Mouse (Mus musculus) MEL (cell line): Measurements from ENCODE around the gene Chst1. TPM values are rescaled to one million over a fixed set of nuclear protein-coding genes. Genes with fewer than 3 reads are reported as not detected.

ENCODE experiments used
- DNase-seq: peaks from one replicate; pipeline ENCODE4 v3.0.0; 2011; ENCODE audit warnings: low read depth, low spot score
- H3K27ac ChIP-seq: 2 replicates; pipeline ENCODE4 v1.5.1; 2012; ENCODE audit warnings: low read depth, mild to moderate bottlenecking, control low read depth, low read length, moderate library complexity; ENCODE audit not compliant: control insufficient read depth
- H3K27me3 ChIP-seq, 2 experiments: fragments of 150-350 bp in 1 of 2; sonication (generic) in 1 of 2; 2 replicates each; pipeline ENCODE4 v1.6.1; 2012; ENCODE audit warnings: low read length in 2 of 2, mild to moderate bottlenecking in 2 of 2, improper control_type of control experiment in 1 of 2, moderate library complexity in 1 of 2; ENCODE audit not compliant: insufficient read depth in 2 of 2, control insufficient read depth in 1 of 2
- H3K36me3 ChIP-seq, 2 experiments: 2 replicates each; pipeline ENCODE4 v1.6.1; 2012 to 2014; ENCODE audit warnings: low read length in 2 of 2, improper control_type of control experiment in 1 of 2, inconsistent platforms in 1 of 2, mild to moderate bottlenecking in 1 of 2; ENCODE audit not compliant: insufficient read depth in 2 of 2, control insufficient read depth in 1 of 2
- H3K4me1 ChIP-seq, 2 experiments: fragments of 150-350 bp in 1 of 2; sonication (generic) in 1 of 2; 2 replicates each; pipeline ENCODE4 v1.6.1; 2012; ENCODE audit warnings: low read length in 2 of 2, improper control_type of control experiment in 1 of 2, mild to moderate bottlenecking in 1 of 2; ENCODE audit not compliant: insufficient read depth in 2 of 2, control insufficient read depth in 1 of 2
- H3K4me3 ChIP-seq, 2 experiments: fragments of 150-350 bp in 1 of 2; sonication (generic) in 1 of 2; 2 replicates each; pipeline ENCODE4 v1.5.1; 2012; ENCODE audit warnings: low read depth in 2 of 2, low read length in 2 of 2, mild to moderate bottlenecking in 2 of 2, moderate library complexity in 2 of 2, control low read depth in 1 of 2, improper control_type of control experiment in 1 of 2; ENCODE audit not compliant: control insufficient read depth in 1 of 2, insufficient read depth in 1 of 2
- H3K79me2 ChIP-seq: 2 replicates; pipeline ENCODE4 v1.6.1; 2012; ENCODE audit warnings: mild to moderate bottlenecking, low read length, moderate library complexity; ENCODE audit not compliant: control insufficient read depth, poor library complexity, insufficient read depth
- H3K9ac ChIP-seq: 2 replicates; pipeline ENCODE4 v1.6.1; 2012; ENCODE audit warnings: low read depth, mild to moderate bottlenecking, control low read depth, low read length, moderate library complexity; ENCODE audit not compliant: control insufficient read depth, poor library complexity, severe bottlenecking
- H3K9me3 ChIP-seq: fragments of 150-350 bp; sonication (generic); replicated peaks from 2 replicates; pipeline ENCODE4 v1.6.1; 2012; ENCODE audit warnings: mild to moderate bottlenecking, low read length, improper control_type of control experiment, moderate library complexity; ENCODE audit not compliant: insufficient read depth
- BHLHE40 ChIP-seq: IDR thresholded peaks from 2 replicates; pipeline ENCODE4 v1.6.1; 2012; ENCODE audit warnings: low read depth, mild to moderate bottlenecking, inconsistent platforms, low read length, improper control_type of control experiment, borderline replicate concordance
- CHD1 ChIP-seq: IDR thresholded peaks from 2 replicates; pipeline ENCODE4 v1.6.1; 2012; ENCODE audit warnings: low read depth, mild to moderate bottlenecking, inconsistent platforms, low read length, improper control_type of control experiment
- CTCF ChIP-seq, 3 experiments: IDR thresholded peaks in 2 of 3; conservative IDR thresholded peaks in 1 of 3; 2 replicates each; pipeline ENCODE4 v1.5.1; 2011 to 2012; ENCODE audit warnings: low read length in 3 of 3, low read depth in 2 of 3, mild to moderate bottlenecking in 2 of 3, improper control_type of control experiment in 1 of 3, inconsistent platforms in 1 of 3, mixed read lengths in 1 of 3, moderate library complexity in 1 of 3; ENCODE audit not compliant: control insufficient read depth in 1 of 3, insufficient read depth in 1 of 3, poor library complexity in 1 of 3, severe bottlenecking in 1 of 3
- E2F4 ChIP-seq: IDR thresholded peaks from 2 replicates; pipeline ENCODE4 v1.6.1; 2011; ENCODE audit warnings: low read depth, low read length, improper control_type of control experiment, borderline replicate concordance
- ELF1 ChIP-seq: IDR thresholded peaks from 2 replicates; pipeline ENCODE4 v1.6.1; 2014; ENCODE audit warnings: low read depth, mild to moderate bottlenecking, inconsistent platforms, low read length, improper control_type of control experiment, moderate library complexity
- EP300 ChIP-seq, 2 experiments: IDR thresholded peaks; 2 replicates each; pipeline ENCODE4 v1.6.1; 2011; ENCODE audit warnings: improper control_type of control experiment in 2 of 2, low read length in 2 of 2, low read depth in 1 of 2, mild to moderate bottlenecking in 1 of 2
- ETS1 ChIP-seq: IDR thresholded peaks from 2 replicates; pipeline ENCODE4 v1.6.1; 2012; ENCODE audit warnings: low read depth, mild to moderate bottlenecking, inconsistent platforms, low read length, improper control_type of control experiment, moderate library complexity
- GABPA ChIP-seq: IDR thresholded peaks from 2 replicates; pipeline ENCODE4 v1.6.1; 2012; ENCODE audit warnings: low read depth, mild to moderate bottlenecking, inconsistent platforms, low read length, improper control_type of control experiment, moderate library complexity
- GATA1 ChIP-seq: IDR thresholded peaks from 2 replicates; pipeline ENCODE4 v1.6.1; 2011; ENCODE audit warnings: low read depth, low read length, improper control_type of control experiment
- HCFC1 ChIP-seq: IDR thresholded peaks from 2 replicates; pipeline ENCODE4 v1.6.1; 2012; ENCODE audit warnings: low read depth, mild to moderate bottlenecking, inconsistent platforms, low read length, improper control_type of control experiment, moderate library complexity
- KAT2A ChIP-seq: conservative IDR thresholded peaks from 2 replicates; pipeline ENCODE4 v1.6.1; 2012; ENCODE audit warnings: low read depth, low read length, improper control_type of control experiment, inconsistent platforms
- MAX ChIP-seq: IDR thresholded peaks from 2 replicates; pipeline ENCODE4 v1.6.1; 2011; ENCODE audit warnings: low read length, improper control_type of control experiment
- MAZ ChIP-seq: IDR thresholded peaks from 2 replicates; pipeline ENCODE4 v1.6.1; 2012; ENCODE audit warnings: low read depth, mild to moderate bottlenecking, inconsistent platforms, low read length, improper control_type of control experiment
- MXI1 ChIP-seq: IDR thresholded peaks from 2 replicates; pipeline ENCODE4 v1.6.1; 2011; ENCODE audit warnings: mild to moderate bottlenecking, low read depth, low read length, improper control_type of control experiment
- MYB ChIP-seq: IDR thresholded peaks from 2 replicates; pipeline ENCODE4 v1.6.1; 2011; ENCODE audit warnings: mild to moderate bottlenecking, low read depth, low read length, improper control_type of control experiment
- NELFE ChIP-seq: IDR thresholded peaks from 2 replicates; pipeline ENCODE4 v1.6.1; 2011; ENCODE audit warnings: low read depth, low read length, improper control_type of control experiment
- NRF1 ChIP-seq: IDR thresholded peaks from 2 replicates; pipeline ENCODE4 v1.6.1; 2014; ENCODE audit warnings: low read depth, mild to moderate bottlenecking, inconsistent platforms, low read length, improper control_type of control experiment, moderate library complexity; ENCODE audit not compliant: poor library complexity, insufficient read depth, severe bottlenecking
- POLR2A ChIP-seq, 2 experiments: IDR thresholded peaks; 2 replicates each; pipeline ENCODE4 v1.6.1; 2011 to 2012; ENCODE audit warnings: low read length in 2 of 2, mild to moderate bottlenecking in 2 of 2, control low read depth in 1 of 2, improper control_type of control experiment in 1 of 2, low read depth in 1 of 2, moderate library complexity in 1 of 2; ENCODE audit not compliant: control insufficient read depth in 1 of 2, insufficient read depth in 1 of 2, poor library complexity in 1 of 2
- RAD21 ChIP-seq: IDR thresholded peaks from 2 replicates; pipeline ENCODE4 v1.6.1; 2011; ENCODE audit warnings: mild to moderate bottlenecking, low read depth, low read length, improper control_type of control experiment
- SMC3 ChIP-seq: IDR thresholded peaks from 2 replicates; pipeline ENCODE4 v1.6.1; 2011; ENCODE audit warnings: low read depth, low read length, improper control_type of control experiment
- TAL1 ChIP-seq: IDR thresholded peaks from 2 replicates; pipeline ENCODE4 v1.6.1; 2012; ENCODE audit warnings: mild to moderate bottlenecking, inconsistent platforms, low read length, moderate library complexity, mixed read lengths
- TCF12 ChIP-seq: IDR thresholded peaks from 2 replicates; pipeline ENCODE4 v1.6.1; 2014; ENCODE audit warnings: low read depth, mild to moderate bottlenecking, inconsistent platforms, low read length, improper control_type of control experiment, moderate library complexity
- USF1 ChIP-seq: IDR thresholded peaks from 2 replicates; pipeline ENCODE4 v1.6.1; 2014; ENCODE audit warnings: low read depth, mild to moderate bottlenecking, inconsistent platforms, low read length, improper control_type of control experiment, moderate library complexity
- ZC3H11A ChIP-seq: IDR thresholded peaks from 2 replicates; pipeline ENCODE4 v1.6.1; 2012; ENCODE audit warnings: low read depth, mild to moderate bottlenecking, inconsistent platforms, low read length, improper control_type of control experiment
- ZKSCAN1 ChIP-seq: IDR thresholded peaks from 2 replicates; pipeline ENCODE4 v1.6.1; 2012; ENCODE audit warnings: low read depth, mild to moderate bottlenecking, inconsistent platforms, low read length, improper control_type of control experiment, moderate library complexity
- ZMIZ1 ChIP-seq: IDR thresholded peaks from 2 replicates; pipeline ENCODE4 v1.6.1; 2012; ENCODE audit warnings: low read depth, mild to moderate bottlenecking, inconsistent platforms, low read length, improper control_type of control experiment, moderate library complexity
- polyA plus RNA-seq, 2 experiments: library from polyadenylated mRNA; stranded (reverse) in 1 of 2; unstranded in 1 of 2; fragments of >175 nt in 1 of 2; fragments of >200 nt in 1 of 2; gene quantifications; 2 replicates each; pipeline versions ENCODE4 v1.2.1 to v1.2.4; 2012; ENCODE audit warnings: low replicate concordance in 2 of 2, low read depth in 1 of 2; ENCODE audit not compliant: insufficient read length in 2 of 2, insufficient read depth in 1 of 2, missing spikeins in 1 of 2
- total RNA-seq: library from RNA; depleted of rRNA; stranded (reverse); fragments of 300-350 nt; gene quantifications from 2 replicates; pipeline ENCODE4 v1.2.3, GENCODE M21; 2012

Chst1 gene
- total and polyA plus RNA-seq, 3 experiments, result 0.14 to 0.35 TPM; not detected in 1

DNA sequence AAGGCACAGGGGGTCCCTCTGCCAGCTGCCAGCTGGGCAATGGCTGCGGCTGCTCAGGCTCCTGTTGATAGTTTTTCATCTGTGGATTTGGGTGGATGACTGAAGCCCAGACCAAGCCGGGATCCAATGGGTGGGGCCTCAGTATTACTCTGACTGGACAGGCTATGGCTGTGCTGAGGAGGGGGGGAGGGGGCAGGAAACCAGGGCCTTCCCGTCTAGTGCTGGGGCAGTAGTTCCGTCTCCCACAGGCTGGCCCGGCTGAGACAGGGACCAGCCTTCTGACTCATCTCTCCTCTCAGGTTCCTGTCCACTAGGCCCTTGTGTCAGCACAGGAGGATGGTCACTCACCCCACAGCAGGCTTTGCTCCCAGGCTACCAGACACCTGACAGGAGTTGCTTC is 6.5 kb downstream of the Chst1 start:
- DNase-seq, result peak; percentile 8
- Histone ChIP-seq H3K4me3 (peak overlapping the region; percentile 43 to 80), H3K36me3 (peaks cover 0 to 11% of the 10 kb centered on the region in 2 experiments; a peak in 2 of 4 replicates), H3K9me3 (no peaks in the 10 kb centered on the region), H3K9ac (peak overlapping the region; percentile 50; the same call in 1 of the 2 replicates), H3K79me2 (no peaks in the 10 kb centered on the region), H3K27me3 (peaks cover 2 to 3% of the 10 kb centered on the region in 2 experiments; a peak in 2 of 4 replicates), H3K27ac (peak overlapping the region; percentile 55; the same call in 1 of the 2 replicates), H3K4me1 (peaks cover 12 to 20% of the 10 kb centered on the region in 2 experiments; a peak in 3 of 4 replicates)
- TF ChIP-seq EP300 (IDR thresholded peaks at IDR 0.05; ENCODE audit: low read depth in 1 of 2, low read length in 2 of 2) (no peak), MAZ (0 out of 2 replicates have a peak, but pooled peaks have one; percentile 8)

DNA sequence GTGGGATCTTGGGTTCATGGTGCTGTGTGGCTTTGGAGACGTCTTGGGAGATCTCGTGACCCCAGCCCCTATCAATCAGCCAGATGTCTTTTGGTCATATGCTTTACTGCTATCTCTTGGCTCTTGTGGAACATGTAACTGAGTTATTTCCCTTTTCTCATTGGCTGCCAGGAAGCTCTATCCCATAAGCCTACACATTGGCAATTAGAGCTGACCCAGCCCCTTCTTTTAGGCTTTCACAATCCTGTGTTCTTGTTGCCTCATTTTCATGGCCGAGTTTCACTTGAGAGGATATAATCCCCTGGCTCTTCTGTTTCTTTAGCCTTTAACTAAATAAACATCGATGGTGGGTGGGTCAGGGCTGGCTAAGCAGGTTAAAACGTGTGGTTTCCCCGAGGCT is 7.6 kb downstream of the Chst1 start:
- H3K27me3 ChIP-seq, result peaks cover 0 to 3% of the 10 kb centered on the region in 2 experiments; a peak in 2 of 4 replicates
- no peak for TF ChIP-seq NRF1
- TF ChIP-seq SMC3, result no peak; the same call in 1 of the 2 replicates
- TF ChIP-seq ETS1, result peak; percentile 91
- TF ChIP-seq BHLHE40, result peak; percentile 96
- 0 out of 2 replicates have a peak, but pooled peaks have one; percentile 15 for TF ChIP-seq MXI1
- no peak for TF ChIP-seq E2F4
- TF ChIP-seq ELF1, result no peak
- no peak for TF ChIP-seq POLR2A (IDR thresholded peaks at IDR 0.05; ENCODE audit: control insufficient read depth in 1 of 2, insufficient read depth in 1 of 2, low read depth in 1 of 2, low read length in 2 of 2, poor library complexity in 1 of 2)
- no peak for TF ChIP-seq MAX
- peak; percentile 34; the same call in 1 of the 2 replicates for TF ChIP-seq TAL1
- no peak for TF ChIP-seq MAZ
- peak; percentile 77 for TF ChIP-seq USF1
- no peak for TF ChIP-seq GABPA
- TF ChIP-seq CTCF (IDR thresholded peaks at IDR 0.05 in 2 of 3, conservative IDR thresholded peaks at IDR 0.05 in 1 of 3; ENCODE audit: control insufficient read depth in 1 of 3, insufficient read depth in 1 of 3, low read depth in 2 of 3, low read length in 3 of 3, poor library complexity in 1 of 3, severe bottlenecking in 1 of 3), result no peak
- TF ChIP-seq KAT2A, result no peak; the same call in 1 of the 2 replicates
- TF ChIP-seq NELFE, result no peak
- TF ChIP-seq ZC3H11A, result no peak
- peak; percentile 58 to 68; a peak in 3 of 4 replicates for TF ChIP-seq EP300 (IDR thresholded peaks at IDR 0.05; ENCODE audit: low read depth in 1 of 2, low read length in 2 of 2)
- peak; percentile 75; the same call in 1 of the 2 replicates for TF ChIP-seq TCF12
- TF ChIP-seq MYB, result no peak
- TF ChIP-seq ZMIZ1, result no peak
- TF ChIP-seq HCFC1, result no peak
- TF ChIP-seq RAD21, result no peak
- no peak for TF ChIP-seq ZKSCAN1
- TF ChIP-seq CHD1, result no peak
- peak; percentile 59; the same call in 1 of the 2 replicates for TF ChIP-seq GATA1
- no peaks in the 10 kb centered on the region for H3K79me2 ChIP-seq
- peak overlapping the region; percentile 43 to 80 for H3K4me3 ChIP-seq
- peaks cover 12 to 20% of the 10 kb centered on the region in 2 experiments; a peak in 3 of 4 replicates for H3K4me1 ChIP-seq
- peak; percentile 64 for DNase-seq
- H3K9me3 ChIP-seq, result no peaks in the 10 kb centered on the region
- peak overlapping the region; percentile 56 for H3K27ac ChIP-seq
- peak overlapping the region; percentile 50 for H3K9ac ChIP-seq
- H3K36me3 ChIP-seq, result peaks cover 0 to 11% of the 10 kb centered on the region in 2 experiments; a peak in 2 of 4 replicates
